Mouse (Mus musculus) embryo, embryonic 10 days (tissue): ENCODE measurements at regions not wholly inside any gene's neighbourhood (a gene's known extent, or its start where the extent isn't known, plus 50 kb on each side); places are given as distances from the start of the nearest gene placed in this dataset.

Experiments used
- DNase-seq: peaks from one replicate; pipeline ENCODE4 v3.0.0-alpha.2; 2015; ENCODE audit warnings: low spot score

GRCm38 (mm10) chr7:68686396-68687139, 62.5 kb downstream of the Arrdc4 start:
- no peak for DNase-seq

GRCm38 (mm10) chr7:68682929-68683643, 66.0 kb downstream of the Arrdc4 start:
- no peak for DNase-seq

GRCm38 (mm10) chr7:68682318-68682728, 66.7 kb downstream of the Arrdc4 start:
- DNase-seq: no peak

- DNase-seq: no peak
Observed at GRCm38 (mm10) chr7:68679770-68680169, 69.3 kb downstream of the Arrdc4 start.

- DNase-seq: peak; percentile 17
Observed at GRCm38 (mm10) chr7:68667790-68668732, 81.0 kb downstream of the Arrdc4 start.

GRCm38 (mm10) chr7:68667215-68667614, 81.8 kb downstream of the Arrdc4 start:
- DNase-seq: peak; percentile 35

GRCm38 (mm10) chr7:68656354-68656753, 92.7 kb downstream of the Arrdc4 start:
- no peak for DNase-seq

GRCm38 (mm10) chr7:68653534-68653933, 95.5 kb downstream of the Arrdc4 start:
- DNase-seq: no peak

- DNase-seq: no peak
Observed at GRCm38 (mm10) chr7:68651418-68651817, 97.6 kb downstream of the Arrdc4 start.

GRCm38 (mm10) chr7:68637556-68638215, 111.4 kb downstream of the Arrdc4 start:
- DNase-seq: peak; percentile 27

GRCm38 (mm10) chr7:68621080-68621479, 128.0 kb downstream of the Arrdc4 start:
- DNase-seq: no peak

- DNase-seq: no peak
Observed at GRCm38 (mm10) chr7:68610499-68610898, 138.5 kb downstream of the Arrdc4 start.

- DNase-seq: no peak
Observed at GRCm38 (mm10) chr7:68607170-68607569, 141.9 kb downstream of the Arrdc4 start.

GRCm38 (mm10) chr7:68606278-68606677, 142.8 kb downstream of the Arrdc4 start:
- DNase-seq: no peak

GRCm38 (mm10) chr7:68603711-68604110, 145.3 kb downstream of the Arrdc4 start:
- no peak for DNase-seq

GRCm38 (mm10) chr7:68602003-68602402, 147.0 kb downstream of the Arrdc4 start:
- no peak for DNase-seq

- DNase-seq: no peak
Observed at GRCm38 (mm10) chr7:68594017-68594386, 155.0 kb downstream of the Arrdc4 start.

GRCm38 (mm10) chr7:68593344-68594016, 155.6 kb downstream of the Arrdc4 start:
- DNase-seq: no peak

- no peak for DNase-seq
Observed at GRCm38 (mm10) chr7:68582540-68583325, 166.3 kb downstream of the Arrdc4 start.

- peak; percentile 57 for DNase-seq
Observed at GRCm38 (mm10) chr7:68580650-68581049, 168.4 kb downstream of the Arrdc4 start.
